Comparison of ENCODE assay signal across 10 mouse cellular contexts in genomic region chr14:55059931-55060330, GRCm38 (mm10). TPM values are rescaled to one million over a fixed set of nuclear protein-coding genes. Genes with fewer than 3 reads are reported as not detected.
DNase-seq lines count a peak whose midpoint lies in the region; ATAC-seq and TF ChIP-seq lines count a peak whose summit lies in the region.
"Had no signal": no experiment of that assay in that cellular context is flagged by ENCODE, and none has a peak within 500 bp of the region (broad histone marks: within the 10 kb centered on the region; RNA-seq: fewer than 3 reads in every experiment).

No protein-coding gene starts in this region.

- DNase-seq in forebrain, embryonic 10.5 days (ENCODE audit: extremely low spot score, low spot score), result no peak
- no peak for DNase-seq in forebrain, embryonic 11.5 days (ENCODE audit: low spot score)
- peak; percentile 15 for DNase-seq in Patski (ENCODE audit: low read depth, low spot score)
- peak; percentile 40 for DNase-seq in midbrain, embryonic 10.5 days (ENCODE audit: low spot score)
- no peak for DNase-seq in B cell, adult 2 months
- DNase-seq in thymus, postnatal 0 days (ENCODE audit: low spot score), result no peak
- no peak for DNase-seq in adrenal gland, postnatal 36 days
- DNase-seq: lung, adult 2 months had no signal

- 0 out of 2 replicates have a peak, but pooled peaks cover 3% of the 10 kb centered on the region for H3K9me3 ChIP-seq in forebrain, embryonic 10.5 days
- H3K9me3 ChIP-seq in forebrain, embryonic 11.5 days (ENCODE audit: control insufficient read depth, low read length), result no peaks in the 10 kb centered on the region
- no peaks in the 10 kb centered on the region for H3K9me3 ChIP-seq in forebrain, embryonic 16.5 days (ENCODE audit: control insufficient read depth, low read length)
- no peaks in the 10 kb centered on the region for H3K9me3 ChIP-seq in midbrain, embryonic 10.5 days (replicated peaks)

- no peak overlapping the region for H3K4me3 ChIP-seq in forebrain, embryonic 10.5 days
- no peak overlapping the region for H3K4me3 ChIP-seq in forebrain, embryonic 11.5 days (ENCODE audit: low read depth, low read length)
- peak overlapping the region; percentile 19 for H3K4me3 ChIP-seq in forebrain, embryonic 16.5 days (replicated peaks; ENCODE audit: low read length)
- no peak overlapping the region for H3K4me3 ChIP-seq in midbrain, embryonic 10.5 days

- peak overlapping the region; percentile 53 for H3K27ac ChIP-seq in forebrain, embryonic 10.5 days
- H3K27ac ChIP-seq in forebrain, embryonic 11.5 days (ENCODE audit: low read depth, low read length), result no peak overlapping the region
- H3K27ac ChIP-seq in forebrain, embryonic 16.5 days (ENCODE audit: low read length), result peak overlapping the region; percentile 25
- H3K27ac ChIP-seq in midbrain, embryonic 10.5 days (replicated peaks), result peak overlapping the region; percentile 72

- TF ChIP-seq CTCF in Patski (IDR thresholded peaks at IDR 0.05), result no peak

- no peak overlapping the region for H3K4me2 ChIP-seq in forebrain, embryonic 11.5 days (ENCODE audit: low read depth, low read length, severe bottlenecking)
- peak overlapping the region; percentile 68 for H3K4me2 ChIP-seq in forebrain, embryonic 16.5 days (ENCODE audit: low read length)

- in situ Hi-C loops in Patski (cut with MboI; ENCODE audit: low pct_unique_long_range_greater_than_20kb), result no loop called here

- H3K36me3 ChIP-seq in forebrain, embryonic 10.5 days (replicated peaks), result peaks cover 22% of the 10 kb centered on the region
- H3K36me3 ChIP-seq in forebrain, embryonic 11.5 days (ENCODE audit: control insufficient read depth, insufficient read depth, low read length), result no peaks in the 10 kb centered on the region; the same call in 1 of the 2 replicates
- peaks cover 15% of the 10 kb centered on the region; the same call in 1 of the 2 replicates for H3K36me3 ChIP-seq in forebrain, embryonic 16.5 days (ENCODE audit: control insufficient read depth, insufficient read depth)
- H3K36me3 ChIP-seq in midbrain, embryonic 10.5 days, result peaks cover 26% of the 10 kb centered on the region

- H3K27me3 ChIP-seq in forebrain, embryonic 10.5 days (ENCODE audit: poor library complexity, severe bottlenecking), result peaks cover 25% of the 10 kb centered on the region
- H3K27me3 ChIP-seq in forebrain, embryonic 11.5 days (ENCODE audit: control insufficient read depth, insufficient read depth, low read length), result no peaks in the 10 kb centered on the region
- no peaks in the 10 kb centered on the region for H3K27me3 ChIP-seq in Patski
- no peaks in the 10 kb centered on the region for H3K27me3 ChIP-seq in forebrain, embryonic 16.5 days (replicated peaks; ENCODE audit: control insufficient read depth, insufficient read depth, low read length)
- peaks cover 27% of the 10 kb centered on the region for H3K27me3 ChIP-seq in midbrain, embryonic 10.5 days (ENCODE audit: low read depth, poor library complexity, severe bottlenecking)

- no peak overlapping the region for H3K9ac ChIP-seq in forebrain, embryonic 11.5 days (ENCODE audit: low read length)
- H3K9ac ChIP-seq in forebrain, embryonic 16.5 days (replicated peaks; ENCODE audit: low read depth, low read length), result peak overlapping the region; percentile 40

- 37% methylated on average over 5 of the region's 5 CpGs for WGBS in forebrain, embryonic 10.5 days
- WGBS in forebrain, embryonic 11.5 days, result 27% methylated on average over 5 of the region's 5 CpGs
- WGBS in forebrain, embryonic 16.5 days, result 22% methylated on average over 5 of the region's 5 CpGs
- 34% methylated on average over 5 of the region's 5 CpGs for WGBS in midbrain, embryonic 10.5 days

- peaks cover 36% of the 10 kb centered on the region for H3K4me1 ChIP-seq in forebrain, embryonic 10.5 days
- peaks cover 9% of the 10 kb centered on the region for H3K4me1 ChIP-seq in forebrain, embryonic 11.5 days (replicated peaks; ENCODE audit: control insufficient read depth, insufficient read depth, low read length)
- peaks cover 87% of the 10 kb centered on the region for H3K4me1 ChIP-seq in forebrain, embryonic 16.5 days (replicated peaks; ENCODE audit: control insufficient read depth, insufficient read depth, low read length)
- peaks cover 45% of the 10 kb centered on the region for H3K4me1 ChIP-seq in midbrain, embryonic 10.5 days

- POLR2A ChIA-PET in Patski (lab: Charles Lee), result no interaction called here

- ATAC-seq in forebrain, embryonic 11.5 days (replicated peaks; ENCODE audit: low FRiP score), result no peak
- ATAC-seq in Patski, result no peak
- no peak for ATAC-seq in forebrain, embryonic 16.5 days

- CTCF ChIA-PET in Patski (lab: Charles Lee), result interaction anchor here (0.9 kb wide), 1 partner anchor 14 kb away, joined by 3 read pairs; no protein-coding TSS in a partner anchor

RNA-seq across cellular contexts. Expression of gene Zfhx2, which starts 32.2 kb away (rescaled TPM):
- 8.1 and 9.2 TPM in 2 replicates for polyA plus RNA-seq in forebrain, embryonic 10.5 days (2016; fragmentation: Nextera tagmentation; extraction: Ambion mirVana)
- 15.9 TPM in 2 replicates for polyA plus RNA-seq in forebrain, embryonic 11.5 days (2014; fragmentation: Nextera tagmentation; extraction: Ambion mirVana)
- 6.1 TPM for polyA plus RNA-seq in Patski (2021)
- 21.5 and 32.9 TPM in 2 replicates for polyA plus RNA-seq in forebrain, embryonic 16.5 days (2015; fragmentation: Nextera tagmentation; extraction: Ambion mirVana)
- polyA plus RNA-seq in midbrain, embryonic 10.5 days (2016; fragmentation: Nextera tagmentation; extraction: Ambion mirVana), result 7.6 and 12.5 TPM in 2 replicates
- polyA plus RNA-seq in thymus, postnatal 0 days (2015; fragmentation: Nextera tagmentation; extraction: Ambion mirVana), result 1.1 and 1.5 TPM in 2 replicates
- total RNA-seq in adrenal gland, postnatal 36 days (2021), result 1 to 10 TPM; 4.9 to 8.8 TPM

RNA-seq across cellular contexts. Expression of gene Thtpa, which starts 34.7 kb away (rescaled TPM):
- polyA plus RNA-seq in forebrain, embryonic 10.5 days (2016; fragmentation: Nextera tagmentation; extraction: Ambion mirVana), result 30.5 and 31.4 TPM in 2 replicates
- 28.6 and 31.1 TPM in 2 replicates for polyA plus RNA-seq in forebrain, embryonic 11.5 days (2014; fragmentation: Nextera tagmentation; extraction: Ambion mirVana)
- 31.8 TPM for polyA plus RNA-seq in Patski (2021)
- polyA plus RNA-seq in forebrain, embryonic 16.5 days (2015; fragmentation: Nextera tagmentation; extraction: Ambion mirVana), result 55.2 and 56.6 TPM in 2 replicates
- polyA plus RNA-seq in midbrain, embryonic 10.5 days (2016; fragmentation: Nextera tagmentation; extraction: Ambion mirVana), result 28.1 and 30.8 TPM in 2 replicates
- polyA plus RNA-seq in thymus, postnatal 0 days (2015; fragmentation: Nextera tagmentation; extraction: Ambion mirVana), result 9.8 and 10.3 TPM in 2 replicates
- 10 to 100 TPM; 12.9 to 18.6 TPM for total RNA-seq in adrenal gland, postnatal 36 days (2021)

RNA-seq across cellular contexts. Expression of gene Ngdn, which starts 44.7 kb away (rescaled TPM):
- polyA plus RNA-seq in forebrain, embryonic 10.5 days (2016; fragmentation: Nextera tagmentation; extraction: Ambion mirVana), result 102 and 104 TPM in 2 replicates
- 94.1 and 95.8 TPM in 2 replicates for polyA plus RNA-seq in forebrain, embryonic 11.5 days (2014; fragmentation: Nextera tagmentation; extraction: Ambion mirVana)
- polyA plus RNA-seq in Patski (2021), result 43.7 TPM
- polyA plus RNA-seq in forebrain, embryonic 16.5 days (2015; fragmentation: Nextera tagmentation; extraction: Ambion mirVana), result 58.8 and 61.2 TPM in 2 replicates
- 89.3 and 91.6 TPM in 2 replicates for polyA plus RNA-seq in midbrain, embryonic 10.5 days (2016; fragmentation: Nextera tagmentation; extraction: Ambion mirVana)
- polyA plus RNA-seq in thymus, postnatal 0 days (2015; fragmentation: Nextera tagmentation; extraction: Ambion mirVana), result 128 and 129 TPM in 2 replicates
- 10 to 100 TPM; 34.6 to 44.8 TPM for total RNA-seq in adrenal gland, postnatal 36 days (2021)

RNA-seq across cellular contexts. Expression of gene Ap1g2, which starts 46.5 kb away (rescaled TPM):
- polyA plus RNA-seq in forebrain, embryonic 10.5 days (2016; fragmentation: Nextera tagmentation; extraction: Ambion mirVana), result 16.4 and 18.5 TPM in 2 replicates
- 13.9 and 14.8 TPM in 2 replicates for polyA plus RNA-seq in forebrain, embryonic 11.5 days (2014; fragmentation: Nextera tagmentation; extraction: Ambion mirVana)
- 25.9 TPM for polyA plus RNA-seq in Patski (2021)
- 13.3 and 16.5 TPM in 2 replicates for polyA plus RNA-seq in forebrain, embryonic 16.5 days (2015; fragmentation: Nextera tagmentation; extraction: Ambion mirVana)
- polyA plus RNA-seq in midbrain, embryonic 10.5 days (2016; fragmentation: Nextera tagmentation; extraction: Ambion mirVana), result 12.7 and 15.0 TPM in 2 replicates
- polyA plus RNA-seq in thymus, postnatal 0 days (2015; fragmentation: Nextera tagmentation; extraction: Ambion mirVana), result 32.0 and 38.3 TPM in 2 replicates
- total RNA-seq in adrenal gland, postnatal 36 days (2021), result 10 to 100 TPM; 23.5 to 27.2 TPM

RNA-seq across cellular contexts. Expression of gene Jph4, which starts 56.8 kb away (rescaled TPM):
- polyA plus RNA-seq in forebrain, embryonic 10.5 days (2016; fragmentation: Nextera tagmentation; extraction: Ambion mirVana), result 0.31 and 0.56 TPM in 2 replicates
- 2.9 and 3.7 TPM in 2 replicates for polyA plus RNA-seq in forebrain, embryonic 11.5 days (2014; fragmentation: Nextera tagmentation; extraction: Ambion mirVana)
- polyA plus RNA-seq in Patski (2021), result 0.92 TPM
- polyA plus RNA-seq in forebrain, embryonic 16.5 days (2015; fragmentation: Nextera tagmentation; extraction: Ambion mirVana), result 33.6 and 45.1 TPM in 2 replicates
- 0.53 and 1.2 TPM in 2 replicates for polyA plus RNA-seq in midbrain, embryonic 10.5 days (2016; fragmentation: Nextera tagmentation; extraction: Ambion mirVana)
- polyA plus RNA-seq in thymus, postnatal 0 days (2015; fragmentation: Nextera tagmentation; extraction: Ambion mirVana), result 0.09 TPM in 2 replicates
- total RNA-seq in adrenal gland, postnatal 36 days (2021), result 1 to 10 TPM; 2.2 to 2.3 TPM
- polyA plus RNA-seq: C2C12 had no signal

Comparison
In these comparisons a context has a peak if more than half of its experiments do, and no peak if none do; other contexts are left out.
1. DNase-seq: peak in Patski (single experiment) and midbrain, embryonic 10.5 days (single experiment); none in forebrain, embryonic 10.5 days (single experiment), forebrain, embryonic 11.5 days (single experiment), B cell, adult 2 months (0 of 2), thymus, postnatal 0 days (single experiment) and adrenal gland, postnatal 36 days (0 of 2).